Mouse (Mus musculus): Measurements from ENCODE around the gene Oprl1.

GRCm38 (mm10) chr2:181685686-181686085 lies 29.1 kb upstream of the Oprl1 start:
- no peak for TF ChIP-seq POLR2A (IDR thresholded peaks at IDR 0.05; ENCODE audit: extremely low read depth, insufficient read depth, low read length)
- TF ChIP-seq CTCF (IDR thresholded peaks at IDR 0.05; ENCODE audit: low read depth, low read length) = no peak
